Mouse (Mus musculus) left cerebral cortex, postnatal 4 days (tissue): ENCODE measurements around the gene Gm20777. TPM values are rescaled to one million over a fixed set of nuclear protein-coding genes. Genes with fewer than 3 reads are reported as not detected.
"Not testable (repeated sequence)": the region's sequence is repeated elsewhere in the genome, so short reads cannot be mapped to it uniquely, and the experiment has no call there.

Source experiments
- DNase-seq: peaks from one replicate; pipeline ENCODE4 v3.0.0-alpha.2; 2022
- intact Hi-C: fragments of 180-260 bp; cut with DNase I; formaldehyde crosslinking; loops from one replicate; pipeline ENCODE4 v1.15.1; 2025
- total RNA-seq, 2 experiments: library from RNA; stranded (reverse); gene quantifications; 2 replicates each; pipeline ENCODE4 v1.2.3; 2021

The Gm20777 gene
- not detected for total RNA-seq

DNA sequence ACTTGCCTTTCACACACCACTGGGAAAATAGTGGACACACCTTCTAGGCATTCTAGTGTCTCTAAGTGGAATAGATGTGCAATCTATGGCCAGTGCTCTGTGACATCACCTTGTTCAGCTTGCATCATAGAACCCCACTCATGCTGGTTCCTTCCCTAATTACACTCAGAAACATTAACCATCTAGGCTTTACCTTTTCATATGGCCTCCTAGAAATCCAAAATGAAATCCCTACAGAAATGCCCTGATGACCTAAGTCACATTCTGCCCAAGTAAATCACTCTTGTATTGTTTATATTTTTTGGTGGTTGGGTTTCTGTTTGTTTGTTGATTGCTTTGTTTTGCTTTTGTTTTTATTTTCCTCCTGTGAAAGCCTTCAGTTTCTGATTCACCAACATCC, at the start of gene Gm20777:
TSS of gene Gm20777 (minus strand) at position 101 of the 400 bp plus-strand sequence.
- intact Hi-C loops, DNase-seq: not testable (repeated sequence)

DNA sequence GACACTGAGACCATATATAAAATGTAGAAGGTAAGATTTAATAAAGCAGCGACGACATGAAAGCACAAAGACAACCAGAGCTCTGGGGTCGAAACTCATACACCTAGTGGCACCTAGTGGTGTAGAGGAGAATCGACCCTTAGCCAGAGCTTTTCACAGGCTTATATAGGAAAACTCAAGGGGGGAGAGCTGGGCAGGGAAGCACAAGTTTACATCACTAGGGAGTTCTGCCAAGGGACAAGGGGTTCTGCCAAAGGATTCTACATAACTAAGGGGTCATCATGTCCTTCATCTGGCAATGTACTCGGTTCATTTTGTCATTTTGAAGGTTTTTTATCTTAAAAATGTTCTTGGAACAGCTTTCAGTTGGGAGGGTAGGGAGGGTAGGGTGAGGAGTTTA, 42.7 kb downstream of the Gm20777 start:
- intact Hi-C loops, DNase-seq: not testable (repeated sequence)

DNA sequence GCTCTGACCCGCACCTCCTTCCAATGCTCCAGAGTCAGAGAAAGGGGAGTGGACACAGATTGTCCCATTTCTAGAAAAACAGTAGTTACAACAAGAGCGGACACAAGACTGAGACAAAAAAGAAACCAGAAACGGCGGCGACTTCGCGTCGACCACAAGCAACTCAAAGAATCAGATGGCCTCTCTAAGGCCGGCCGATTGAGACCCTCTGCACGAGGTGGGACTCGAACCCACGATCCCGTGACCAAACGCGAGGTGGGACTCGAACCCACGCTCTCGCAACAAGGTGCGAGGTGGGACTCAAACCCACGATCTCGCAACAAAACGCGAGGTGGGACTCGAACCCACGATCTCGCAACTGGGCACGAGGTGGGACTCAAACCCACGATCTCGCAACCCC, 43.5 kb downstream of the Gm20777 start:
- intact Hi-C loops, result not testable (repeated sequence)

DNA sequence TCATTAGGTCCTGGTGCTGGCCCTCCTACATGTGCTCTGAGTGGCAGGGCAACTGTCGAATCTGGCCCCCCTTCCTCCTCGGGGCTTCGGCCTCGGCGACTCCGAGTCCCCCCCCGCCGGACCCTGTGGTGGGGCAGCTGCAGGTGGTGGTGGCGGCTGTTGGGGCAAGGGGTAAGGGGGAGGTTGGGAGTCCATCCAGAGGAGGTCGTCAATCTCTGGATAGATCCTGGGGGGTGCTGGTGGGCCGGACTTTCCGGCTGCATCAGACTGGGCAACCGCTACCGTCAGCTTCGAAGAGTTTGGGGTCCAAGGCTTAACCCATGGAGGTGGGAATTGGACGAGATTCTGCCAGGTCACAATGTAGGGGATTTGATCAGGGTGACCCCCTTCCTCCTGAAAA, 44.0 kb downstream of the Gm20777 start:
- DNase-seq, intact Hi-C loops: not testable (repeated sequence)

More for the DNA sequence above, 43.5 kb downstream of the Gm20777 start:
- DNase-seq, result not testable (repeated sequence)

DNA sequence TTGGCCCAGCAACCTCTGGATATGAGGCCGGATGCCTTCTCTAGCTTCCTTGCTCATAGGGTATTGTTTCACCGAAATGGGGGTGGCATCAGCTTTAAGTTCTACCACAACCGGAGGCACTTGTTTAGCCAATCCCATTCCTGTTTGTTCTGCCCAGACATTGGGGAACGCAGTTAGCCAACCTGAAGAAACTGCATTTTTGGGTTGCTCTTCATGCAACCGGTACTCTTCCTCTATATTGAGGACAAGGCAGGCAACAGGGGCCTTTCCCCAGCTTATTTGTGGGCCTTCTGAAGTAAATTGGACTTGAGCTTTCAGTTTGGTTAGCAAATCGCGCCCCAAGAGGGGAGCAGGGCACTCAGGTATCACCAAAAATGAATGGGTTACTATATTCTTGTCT, 45.6 kb downstream of the Gm20777 start:
- intact Hi-C loops, DNase-seq: not testable (repeated sequence)

Other genes starting within 250 kb of the Gm20777 start
- gene Gm20737, start 216.4 kb downstream of the Gm20777 start, total RNA-seq, result not detected
- not detected for gene Gm21775, start 199.0 kb downstream of the Gm20777 start, total RNA-seq
- gene Gm21900, start 136.1 kb downstream of the Gm20777 start, total RNA-seq, result not detected